Mouse (Mus musculus) limb, embryonic 11.5 days (tissue): ENCODE measurements at regions not wholly inside any gene's neighbourhood (a gene's known extent, or its start where the extent isn't known, plus 50 kb on each side); places are given as distances from the start of the nearest gene placed in this dataset.

Source experiments
- ATAC-seq: fragments of 200-750 bp; cut with Nextera tagmentation; 2 replicates; pipeline ENCODE4 v1.8.0; 2017; ENCODE audit warnings: low read depth; ENCODE audit not compliant: insufficient number of reproducible peaks, low FRiP score, low TSS enrichment
- DNase-seq: peaks from one replicate; pipeline ENCODE4 v3.0.0-alpha.2; 2015; ENCODE audit warnings: low spot score
- H3K27ac ChIP-seq: fragments of 300-500 bp; sonication (generic); replicated peaks from 2 replicates; pipeline ENCODE4 v1.5.1; 2014; ENCODE audit warnings: low read depth, mild to moderate bottlenecking, low read length
- H3K27me3 ChIP-seq: fragments of 300-500 bp; sonication (generic); 2 replicates; pipeline ENCODE4 v1.6.1; 2014; ENCODE audit warnings: mild to moderate bottlenecking, low read length, mixed read lengths; ENCODE audit not compliant: control insufficient read depth, insufficient read depth
- H3K36me3 ChIP-seq: fragments of 300-500 bp; sonication (generic); 2 replicates; pipeline ENCODE4 v1.6.1; 2014; ENCODE audit warnings: mild to moderate bottlenecking, low read length, moderate library complexity, mixed read lengths; ENCODE audit not compliant: control insufficient read depth, insufficient read depth
- H3K4me1 ChIP-seq: fragments of 300-500 bp; sonication (generic); 2 replicates; pipeline ENCODE4 v1.6.1; 2014; ENCODE audit warnings: low read length, mixed read lengths; ENCODE audit not compliant: control insufficient read depth, insufficient read depth
- H3K4me2 ChIP-seq: fragments of 300-500 bp; sonication (generic); 2 replicates; pipeline ENCODE4 v1.6.1; 2014; ENCODE audit warnings: low read depth, mild to moderate bottlenecking, moderate library complexity; ENCODE audit not compliant: severe bottlenecking
- H3K4me3 ChIP-seq: fragments of 300-500 bp; sonication (generic); 2 replicates; pipeline ENCODE4 v1.5.1; 2014; ENCODE audit warnings: low read depth, low read length
- H3K9ac ChIP-seq: fragments of 300-500 bp; sonication (generic); 2 replicates; pipeline ENCODE4 v1.6.1; 2014; ENCODE audit warnings: mild to moderate bottlenecking, low read length
- H3K9me3 ChIP-seq: fragments of 300-500 bp; sonication (generic); 2 replicates; pipeline ENCODE4 v1.6.1; 2016; ENCODE audit warnings: low read length; ENCODE audit not compliant: control insufficient read depth
- WGBS: fragments of 180-500 bp; shearing (Covaris S2); extraction: QIAGEN DNeasy Blood & Tissue Kit; methylation state at CpG from one replicate; pipeline ENCODE4 v1.1.7; 2014; 5-methylcytosine and 5-hydroxymethylcytosine counted together

DNA sequence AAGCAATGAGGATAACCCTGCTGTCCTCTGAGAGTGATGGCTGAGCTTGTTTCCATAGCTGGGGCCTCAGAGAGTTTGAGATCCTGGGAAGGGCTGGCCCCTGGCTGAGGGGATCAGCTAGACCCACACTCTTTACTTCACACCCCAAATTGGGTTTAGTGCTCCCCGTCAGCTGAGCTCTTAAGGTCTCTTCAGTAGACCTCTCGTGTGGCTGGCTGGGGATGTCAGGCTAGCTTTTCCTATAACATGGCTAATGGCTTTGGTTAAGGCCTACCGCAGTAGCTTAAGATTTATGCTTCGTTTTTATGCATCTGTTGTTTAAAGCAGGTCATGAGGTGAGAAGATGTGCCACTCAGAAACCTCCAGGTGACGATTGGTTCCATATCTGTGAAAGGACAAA, 168.8 kb downstream of the Diras2 start:
- ATAC-seq = no peak
- DNase-seq = no peak
- Histone ChIP-seq H3K9ac (no peak overlapping the region), H3K9me3 (no peaks in the 10 kb centered on the region), H3K4me1 (no peaks in the 10 kb centered on the region), H3K4me2 (no peak overlapping the region), H3K27ac (no peak overlapping the region), H3K36me3 (no peaks in the 10 kb centered on the region), H3K27me3 (no peaks in the 10 kb centered on the region), H3K4me3 (no peak overlapping the region)
- 81% methylated on average over 5 of the region's 5 CpGs for WGBS

DNA sequence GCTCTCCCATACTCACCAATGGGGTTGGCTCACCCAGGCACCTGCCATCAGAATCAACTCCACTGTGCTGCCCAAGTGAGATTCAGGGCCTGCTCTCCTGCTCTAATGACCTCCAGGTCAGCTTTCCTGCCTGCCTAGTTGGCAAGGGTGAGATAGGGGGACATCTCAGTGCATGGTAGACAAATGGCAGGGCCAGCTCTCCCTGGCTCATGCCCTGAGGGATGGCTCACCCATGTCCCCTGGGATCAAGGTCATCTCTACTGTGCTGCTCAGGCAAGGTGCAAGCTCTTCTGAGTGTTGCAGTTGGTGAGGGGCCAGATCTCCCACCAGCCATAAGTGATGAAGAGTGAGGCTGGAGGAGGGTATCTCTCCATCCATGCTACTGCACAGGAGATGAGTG, 161.2 kb downstream of the Diras2 start:
- H3K27me3 ChIP-seq = no peaks in the 10 kb centered on the region
- no peak overlapping the region for H3K4me3 ChIP-seq
- H3K9ac ChIP-seq = no peak overlapping the region
- H3K4me2 ChIP-seq = no peak overlapping the region
- ATAC-seq (no peak), DNase-seq (no peak)
- no peaks in the 10 kb centered on the region for H3K9me3 ChIP-seq
- H3K4me1 ChIP-seq = no peaks in the 10 kb centered on the region
- no peaks in the 10 kb centered on the region for H3K36me3 ChIP-seq
- H3K27ac ChIP-seq = no peak overlapping the region

- no peaks in the 10 kb centered on the region for H3K36me3 ChIP-seq
- no peaks in the 10 kb centered on the region for H3K9me3 ChIP-seq
- H3K27ac ChIP-seq = no peak overlapping the region
- H3K4me2 ChIP-seq = no peak overlapping the region
- ATAC-seq (no peak), DNase-seq (no peak)
- 91% methylated on average over 3 of the region's 3 CpGs for whole genome bisulfite sequencing
- no peaks in the 10 kb centered on the region for H3K4me1 ChIP-seq
- H3K4me3 ChIP-seq = no peak overlapping the region
- no peak overlapping the region for H3K9ac ChIP-seq
- no peaks in the 10 kb centered on the region for H3K27me3 ChIP-seq
Observed at GRCm38 (mm10) chr13:52371986-52372385, 159.1 kb downstream of the Diras2 start.

DNA sequence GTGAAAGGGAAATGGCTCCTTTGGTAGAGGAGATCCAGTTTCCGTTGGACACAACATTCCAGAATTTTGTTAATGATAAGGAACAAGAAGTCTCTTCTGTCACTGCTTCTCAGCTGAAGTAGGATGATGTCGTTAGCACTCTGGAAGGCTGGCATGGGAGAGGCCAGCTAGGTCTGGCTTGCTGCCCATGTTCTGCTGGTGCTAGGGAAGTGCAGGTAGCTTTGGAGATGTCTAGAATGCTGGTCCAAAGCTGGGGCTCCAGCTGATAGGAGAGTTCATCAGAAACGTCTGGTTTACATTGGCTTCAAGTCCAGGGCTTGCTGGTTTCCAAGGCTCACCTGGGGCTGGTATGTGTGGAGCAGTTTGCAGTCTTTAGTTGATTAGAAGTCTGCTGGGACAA, 156.3 kb downstream of the Diras2 start:
- no peaks in the 10 kb centered on the region for H3K4me1 ChIP-seq
- H3K36me3 ChIP-seq = no peaks in the 10 kb centered on the region
- no peak overlapping the region for H3K4me2 ChIP-seq
- no peak overlapping the region for H3K9ac ChIP-seq
- H3K27ac ChIP-seq = no peak overlapping the region
- 72% methylated on average over 3 of the region's 3 CpGs for WGBS
- no peaks in the 10 kb centered on the region; the same call in 1 of the 2 replicates for H3K9me3 ChIP-seq
- H3K4me3 ChIP-seq = no peak overlapping the region
- no peaks in the 10 kb centered on the region for H3K27me3 ChIP-seq
- DNase-seq = no peak
- no peak for ATAC-seq

DNA sequence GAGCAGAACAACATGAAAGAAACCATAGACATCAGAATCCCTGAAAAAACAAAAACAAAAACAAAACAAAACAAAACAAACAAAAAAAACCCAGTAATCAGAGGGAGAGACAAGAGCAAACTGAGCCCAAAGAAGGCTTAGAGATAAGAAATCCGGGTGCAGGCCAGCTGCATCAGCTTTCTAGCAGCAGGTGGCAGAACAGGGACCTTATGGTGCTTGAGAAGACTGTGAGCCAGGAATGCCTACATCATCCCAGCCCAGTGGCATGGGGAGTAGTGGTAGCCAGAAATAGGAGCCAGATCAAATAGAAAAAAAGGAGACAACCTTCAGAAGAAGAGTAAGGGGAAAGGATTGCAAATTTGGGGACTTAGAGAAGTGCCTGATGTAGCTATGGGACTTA, 152.8 kb downstream of the Diras2 start:
- Histone ChIP-seq H3K4me2 (no peak overlapping the region), H3K27me3 (no peaks in the 10 kb centered on the region), H3K4me1 (no peaks in the 10 kb centered on the region), H3K36me3 (no peaks in the 10 kb centered on the region), H3K9ac (no peak overlapping the region), H3K27ac (no peak overlapping the region), H3K9me3 (no peaks in the 10 kb centered on the region; the same call in 1 of the 2 replicates), H3K4me3 (no peak overlapping the region)
- WGBS = 49% methylated on average over 1 of the region's 1 CpGs
- ATAC-seq (no peak), DNase-seq (no peak)

DNA sequence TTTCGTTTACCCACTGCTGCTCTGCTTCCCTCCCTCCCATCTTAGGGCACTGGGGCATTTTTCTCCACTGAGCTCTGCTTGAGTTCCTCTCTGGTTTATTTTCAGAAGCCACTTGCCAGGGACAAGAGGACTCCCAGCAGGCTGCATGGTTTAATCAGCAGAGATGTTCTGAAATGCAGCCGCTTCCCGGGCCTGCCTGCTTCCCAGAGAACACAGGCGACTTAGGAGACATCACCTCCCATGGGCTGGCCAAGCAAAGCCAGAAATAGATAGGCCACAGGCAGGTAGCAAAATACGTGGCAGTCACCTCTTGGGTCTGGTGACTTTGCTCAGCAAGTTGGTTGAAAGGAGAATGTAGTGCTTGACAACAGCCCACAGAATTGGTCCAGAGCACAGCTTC, 141.8 kb downstream of the Diras2 start:
- Histone ChIP-seq H3K36me3 (no peaks in the 10 kb centered on the region), H3K27ac (no peak overlapping the region), H3K27me3 (no peaks in the 10 kb centered on the region), H3K9ac (no peak overlapping the region), H3K4me3 (no peak overlapping the region), H3K4me1 (no peaks in the 10 kb centered on the region), H3K9me3 (no peaks in the 10 kb centered on the region; the same call in 1 of the 2 replicates), H3K4me2 (no peak overlapping the region)
- ATAC-seq (no peak), DNase-seq (no peak)
- WGBS = 89% methylated on average over 5 of the region's 5 CpGs

- WGBS = 94% methylated on average over 8 of the region's 8 CpGs
- no peak overlapping the region for H3K4me3 ChIP-seq
- DNase-seq (no peak), ATAC-seq (no peak)
- no peak overlapping the region for H3K9ac ChIP-seq
- no peaks in the 10 kb centered on the region for H3K36me3 ChIP-seq
- no peaks in the 10 kb centered on the region for H3K27me3 ChIP-seq
- no peaks in the 10 kb centered on the region for H3K4me1 ChIP-seq
- H3K27ac ChIP-seq = no peak overlapping the region
- no peak overlapping the region for H3K4me2 ChIP-seq
- H3K9me3 ChIP-seq = no peaks in the 10 kb centered on the region
Observed at GRCm38 (mm10) chr13:52395786-52396185, 135.3 kb downstream of the Diras2 start.

GRCm38 (mm10) chr13:52398344-52398743, 132.7 kb downstream of the Diras2 start:
- WGBS = 85% methylated on average over 6 of the region's 6 CpGs
- Histone ChIP-seq H3K9ac (no peak overlapping the region), H3K4me1 (no peaks in the 10 kb centered on the region), H3K4me3 (no peak overlapping the region), H3K27ac (no peak overlapping the region), H3K4me2 (no peak overlapping the region), H3K36me3 (no peaks in the 10 kb centered on the region), H3K9me3 (no peaks in the 10 kb centered on the region), H3K27me3 (no peaks in the 10 kb centered on the region)
- ATAC-seq (no peak), DNase-seq (no peak)

- H3K27me3 ChIP-seq = no peaks in the 10 kb centered on the region
- no peaks in the 10 kb centered on the region for H3K4me1 ChIP-seq
- no peak overlapping the region for H3K4me2 ChIP-seq
- no peak overlapping the region for H3K4me3 ChIP-seq
- no peak for DNase-seq
- no peaks in the 10 kb centered on the region for H3K9me3 ChIP-seq
- 86% methylated on average over 2 of the region's 2 CpGs for WGBS
- H3K9ac ChIP-seq = no peak overlapping the region
- no peak for ATAC-seq
- H3K36me3 ChIP-seq = no peaks in the 10 kb centered on the region
- no peak overlapping the region for H3K27ac ChIP-seq
Observed at GRCm38 (mm10) chr13:52399143-52399542, 131.9 kb downstream of the Diras2 start.
